Mouse (Mus musculus) urinary bladder, postnatal 25 days (tissue): ENCODE measurements at regions not wholly inside any gene's neighbourhood (a gene's known extent, or its start where the extent isn't known, plus 50 kb on each side); places are given as distances from the start of the nearest gene placed in this dataset.

Source experiments
- DNase-seq: peaks from one replicate; pipeline ENCODE4 v3.0.0; 2022; ENCODE audit warnings: low spot score

DNA sequence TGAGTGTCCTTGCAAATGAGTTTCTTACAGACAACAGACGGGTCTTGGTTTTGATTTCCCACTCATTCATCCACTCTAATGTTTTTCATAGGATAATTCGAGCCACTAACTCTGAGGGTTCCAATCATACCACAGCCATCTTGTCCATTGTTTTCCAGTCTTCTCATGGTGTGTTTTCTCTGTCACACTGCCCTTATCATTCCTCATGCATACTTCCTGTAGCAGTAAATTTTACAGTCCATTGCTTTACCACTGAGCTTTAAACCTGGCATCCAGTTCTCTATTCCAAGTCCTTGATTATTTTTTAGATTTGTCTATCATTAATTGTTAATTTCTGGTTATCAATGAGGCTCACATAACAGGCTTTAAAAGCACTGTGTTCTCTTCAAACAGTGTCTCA is 290.0 kb upstream of the Nrsn1 start:
- no peak for DNase-seq

DNA sequence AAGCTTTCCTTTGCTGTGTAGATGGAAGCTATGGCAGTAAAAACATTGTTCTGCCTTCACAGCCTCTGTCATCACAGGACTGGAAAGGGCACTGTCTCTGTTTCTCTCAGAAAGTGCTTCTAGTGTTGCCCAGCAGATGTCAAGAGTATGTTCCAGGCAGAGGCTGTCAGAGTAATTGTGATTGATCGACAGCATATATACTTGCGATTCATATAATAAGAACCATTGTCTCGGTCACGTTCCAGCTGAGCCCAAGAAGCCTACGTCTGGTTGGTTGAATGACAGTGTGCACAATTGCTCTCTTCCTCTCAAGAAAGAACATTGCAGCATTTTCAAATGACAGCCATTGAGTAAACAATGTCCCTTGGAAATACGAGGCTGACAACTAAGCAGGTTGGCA is 284.7 kb upstream of the Nrsn1 start:
- DNase-seq = no peak

DNA sequence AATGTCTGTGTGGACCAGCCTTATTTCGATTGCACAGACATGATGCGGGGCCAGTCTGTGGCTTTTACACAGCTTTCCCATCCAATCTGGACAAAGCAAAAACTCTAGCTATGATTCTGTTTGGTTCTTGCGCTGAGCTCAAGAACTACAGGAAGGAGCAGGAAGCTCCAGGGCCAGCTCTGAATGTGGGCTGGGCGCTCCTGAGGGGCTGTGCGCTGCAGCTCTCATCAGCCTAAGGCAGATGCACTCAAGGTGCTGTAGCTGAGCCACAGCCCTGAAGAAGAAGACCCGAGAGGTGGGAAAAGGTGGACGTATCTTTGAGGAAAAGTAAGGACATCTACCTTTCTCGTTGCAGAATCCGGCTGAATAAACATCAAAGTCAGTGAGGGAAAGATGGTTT is 278.2 kb upstream of the Nrsn1 start:
- DNase-seq = no peak

DNA sequence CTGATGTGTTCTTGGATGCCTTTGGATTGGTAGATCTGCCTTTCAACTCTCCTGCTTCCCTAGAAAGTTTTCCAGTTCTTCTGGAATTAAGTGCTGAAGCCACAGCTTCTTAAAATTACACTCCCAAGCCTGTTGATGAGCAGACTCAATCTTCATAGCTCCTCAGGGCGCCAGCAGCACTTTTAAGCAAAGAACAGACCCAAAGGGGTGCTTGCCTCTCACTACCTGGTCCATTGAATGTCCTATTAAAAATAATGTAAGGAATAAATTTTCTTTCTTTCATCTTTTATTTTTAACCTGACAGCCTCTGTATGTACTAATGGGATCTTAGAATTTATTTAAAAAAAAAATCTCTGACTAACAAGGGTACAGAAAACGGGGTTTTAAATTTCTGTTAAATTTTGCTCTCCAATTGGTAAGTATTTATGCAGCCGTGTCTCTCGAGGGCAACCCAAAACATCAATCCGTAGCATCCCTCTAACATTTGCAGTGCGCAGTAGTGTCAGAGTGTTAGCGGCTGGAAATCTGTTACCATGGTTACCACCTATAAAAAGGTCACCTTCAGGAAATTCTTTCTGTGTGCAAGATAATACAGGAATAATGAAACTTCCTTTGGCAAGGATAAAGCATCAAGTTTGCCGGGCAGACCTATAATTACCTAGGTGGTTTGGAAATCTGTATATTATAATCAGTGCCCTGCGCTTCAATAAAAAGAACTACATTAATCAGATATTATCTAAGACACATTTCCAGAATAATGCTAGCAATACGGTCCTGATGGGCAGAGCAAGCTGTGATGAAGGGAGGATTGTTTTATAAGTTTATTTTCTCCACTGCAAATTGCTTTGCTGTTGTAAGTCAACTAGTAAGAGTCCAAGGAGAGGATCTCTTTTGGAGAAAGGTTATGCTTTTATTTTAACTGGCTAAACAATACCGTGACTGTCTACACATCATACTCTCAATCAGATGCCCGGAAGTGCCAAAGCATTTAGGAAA is 277.1 kb upstream of the Nrsn1 start:
- DNase-seq = no peak

DNA sequence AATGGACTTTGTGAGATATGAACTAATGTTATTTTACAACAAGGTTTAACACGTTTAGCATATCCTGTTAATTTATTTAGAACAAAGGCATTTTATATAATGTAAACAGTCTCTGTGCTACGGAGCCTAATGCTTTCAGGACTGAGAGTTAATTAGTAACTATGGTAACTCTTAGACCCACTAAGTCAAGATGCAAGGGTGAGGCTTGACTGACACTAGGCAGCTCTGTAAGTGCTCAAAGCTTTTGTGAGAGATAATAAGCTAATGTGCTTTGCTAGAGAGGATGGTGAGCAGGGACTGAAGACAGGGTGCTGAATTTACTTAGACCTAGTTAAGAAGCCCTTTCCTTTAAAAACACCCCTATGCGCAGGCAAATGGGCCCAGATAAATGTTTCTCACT is 253.8 kb upstream of the Nrsn1 start:
- no peak for DNase-seq

DNA sequence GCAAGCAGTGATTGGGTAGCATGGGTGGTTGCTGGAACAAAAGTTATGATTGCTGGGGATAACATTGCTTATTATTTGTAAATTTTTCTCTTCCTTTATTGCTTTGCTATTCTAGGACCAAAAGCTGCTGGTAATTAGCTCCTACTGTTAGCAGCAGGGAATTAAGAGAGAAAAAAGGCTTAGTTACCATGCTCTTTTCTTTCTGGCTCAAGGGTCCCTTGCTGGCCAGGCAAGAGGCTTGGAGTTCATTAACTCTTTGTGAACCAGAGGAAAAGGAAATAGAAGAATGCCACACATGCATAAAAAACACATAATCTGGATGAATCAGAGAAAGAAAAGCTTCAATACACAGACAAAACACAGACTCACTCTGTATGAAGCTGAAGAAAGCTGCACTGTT is 237.1 kb upstream of the Nrsn1 start:
- DNase-seq = no peak

DNA sequence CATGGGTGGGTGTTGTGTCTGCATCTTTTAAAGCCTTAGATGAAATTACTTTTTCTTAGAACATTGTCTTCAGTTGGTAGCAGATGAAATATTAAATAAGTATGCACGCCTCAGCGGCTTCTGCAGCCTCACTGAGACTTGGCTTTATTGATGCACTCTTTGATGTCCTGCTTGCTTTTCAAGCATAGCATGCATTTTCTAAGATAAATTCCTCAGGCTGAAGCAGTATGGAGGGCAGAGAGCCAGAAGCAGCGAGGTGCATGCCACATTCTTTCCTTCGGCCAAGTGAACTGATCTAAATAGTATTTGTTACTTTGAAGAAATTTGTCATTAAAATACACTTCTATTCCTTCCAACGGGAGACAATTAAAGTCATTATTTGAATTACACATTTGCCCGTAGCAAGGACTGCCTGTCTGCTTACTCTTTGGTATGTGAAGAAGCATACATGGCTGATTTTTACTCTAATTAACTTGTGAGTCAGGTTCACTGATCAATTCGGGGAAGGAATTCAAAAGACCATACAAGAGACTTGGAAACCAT is 224.3 kb upstream of the Nrsn1 start:
- no peak for DNase-seq

DNA sequence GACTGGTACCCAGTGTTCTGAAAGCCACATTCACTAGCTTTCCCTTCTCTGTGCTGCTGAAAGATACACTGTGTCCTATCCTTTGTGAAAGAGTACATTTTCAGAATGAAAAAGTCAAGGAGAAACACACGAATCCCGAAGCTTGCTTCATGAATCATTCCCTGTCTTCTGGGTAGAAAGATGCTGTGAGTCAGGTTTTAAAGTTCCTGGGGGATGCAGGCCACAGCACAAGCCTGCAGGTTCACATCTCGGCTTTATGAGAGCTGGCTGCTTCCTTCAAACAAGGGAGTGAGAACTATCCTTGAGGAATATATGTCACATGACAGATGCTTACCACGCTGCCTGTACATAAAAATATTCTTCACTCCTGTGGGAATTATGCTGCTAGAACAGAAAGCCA is 219.7 kb upstream of the Nrsn1 start:
- DNase-seq = no peak

DNA sequence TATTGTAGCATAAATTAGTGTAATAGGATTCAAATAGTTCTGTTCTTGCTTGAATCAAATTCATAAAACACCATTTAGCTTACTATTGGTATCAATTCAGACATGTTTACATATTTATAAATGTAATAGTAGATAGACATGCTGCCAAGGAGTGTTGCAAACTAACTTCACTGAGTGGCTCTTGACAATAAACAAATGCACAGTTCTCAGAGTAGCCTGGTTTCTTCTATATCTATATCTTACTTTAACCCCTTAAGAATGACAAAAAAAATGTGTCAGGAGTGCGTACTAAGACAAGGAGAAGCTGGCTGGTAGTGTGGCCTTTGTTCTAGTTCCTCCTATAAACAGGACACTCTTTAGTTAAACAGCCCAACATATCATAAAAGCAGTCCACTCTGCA is 213.0 kb upstream of the Nrsn1 start:
- no peak for DNase-seq

DNA sequence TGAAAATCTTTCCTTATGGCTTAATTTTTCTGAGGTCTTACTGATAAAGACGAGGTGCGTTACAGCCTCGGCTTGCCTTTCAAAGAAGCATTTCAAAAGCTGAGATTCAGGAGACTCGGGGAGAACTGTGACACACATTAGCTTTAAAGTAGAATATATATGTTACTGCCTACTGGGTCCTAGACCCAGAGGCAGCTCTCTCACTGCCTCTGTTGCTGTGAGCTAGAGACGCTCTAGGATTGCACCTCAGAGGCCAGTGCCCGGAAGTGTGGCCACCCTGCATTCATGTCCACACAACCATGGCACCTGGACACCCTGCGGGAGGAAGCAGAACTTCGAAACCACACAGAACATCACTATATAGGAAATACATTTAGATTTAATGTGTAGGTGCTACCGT is 181.6 kb upstream of the Nrsn1 start:
- no peak for DNase-seq

DNA sequence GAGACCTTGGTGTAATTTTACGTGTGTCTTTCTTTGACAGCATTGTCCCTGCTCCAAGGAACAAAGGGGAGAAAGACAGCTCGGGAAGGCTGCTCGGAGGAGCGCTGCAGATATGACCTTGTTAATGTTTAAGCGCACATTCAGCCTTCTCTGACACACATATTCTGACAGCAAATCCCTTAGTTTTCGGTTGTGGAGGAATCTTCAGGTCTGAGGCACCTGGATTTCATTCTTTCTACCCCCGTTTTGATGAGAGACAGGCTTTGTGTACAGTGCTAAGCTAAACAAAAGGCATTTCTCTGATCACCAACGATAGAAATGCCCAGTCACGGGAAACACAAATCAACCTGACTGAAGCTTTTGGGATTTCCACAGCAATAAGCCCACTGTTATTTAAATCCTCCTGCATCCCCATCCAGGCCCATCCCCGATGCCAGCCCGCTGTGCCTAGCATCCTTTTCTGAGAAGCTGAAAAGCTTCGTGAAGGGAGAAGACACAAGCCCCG is 181.1 kb upstream of the Nrsn1 start:
- DNase-seq = no peak

DNA sequence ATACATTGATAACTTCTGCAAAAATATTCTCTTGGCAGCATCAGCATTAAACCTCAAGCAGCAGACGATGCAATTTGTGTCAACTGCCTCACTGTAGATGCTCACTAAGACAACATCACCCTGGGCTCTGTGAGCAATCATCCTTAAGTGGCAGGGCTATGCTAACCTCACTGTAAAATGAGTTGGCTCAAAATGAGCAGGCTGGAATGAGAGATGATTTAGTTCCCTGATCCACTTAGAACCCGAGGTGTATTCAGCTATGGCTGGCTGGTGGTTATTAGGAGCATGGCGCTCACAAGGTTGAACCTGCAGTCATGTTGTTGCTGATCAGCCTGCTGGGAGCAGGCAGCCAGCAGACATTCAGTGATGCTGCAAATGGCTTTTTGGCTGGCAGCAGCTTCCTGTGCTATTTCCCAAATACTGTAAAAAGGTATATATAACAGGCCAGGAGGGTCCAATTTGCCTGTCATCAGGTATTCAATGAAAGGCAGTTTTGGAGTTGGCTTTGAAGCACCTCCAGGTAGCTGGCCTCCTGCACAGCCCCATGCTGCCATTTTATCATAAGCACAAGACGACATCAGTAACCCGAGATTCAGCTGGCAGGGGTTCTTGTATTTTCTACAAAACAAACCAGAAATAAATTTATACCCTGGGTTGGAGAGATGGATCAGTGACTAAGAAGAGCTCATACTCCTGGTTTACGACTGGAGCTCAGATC is 159.6 kb upstream of the Nrsn1 start:
- no peak for DNase-seq

DNA sequence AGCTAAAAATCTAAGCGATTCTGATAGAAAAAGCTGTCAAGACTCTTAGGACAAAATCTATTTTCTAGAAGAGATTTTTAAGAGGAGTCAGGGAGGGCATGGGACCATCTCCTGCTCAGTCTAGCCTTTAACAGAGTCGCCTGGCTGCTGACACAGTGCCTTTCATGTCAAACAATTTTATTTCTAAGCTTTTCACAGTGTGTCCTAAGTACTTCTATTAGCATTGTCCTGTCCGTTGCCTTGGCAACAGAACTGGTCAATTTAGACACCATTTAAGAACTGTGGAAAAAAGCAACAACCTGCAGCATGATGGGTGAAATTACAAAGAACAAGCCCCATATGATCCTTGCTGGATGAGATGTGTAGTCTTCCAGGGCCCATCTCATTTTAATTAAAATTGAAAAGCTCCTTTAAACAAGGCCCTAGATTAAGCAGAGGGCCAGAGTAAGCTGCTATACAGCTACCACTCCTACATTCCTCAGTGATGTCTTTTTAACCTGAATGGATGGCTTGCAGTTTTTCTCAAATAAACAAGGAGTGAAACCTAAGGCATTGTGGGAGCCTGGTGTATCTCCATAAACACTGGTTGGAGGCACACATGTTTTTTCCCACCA is 133.0 kb upstream of the Nrsn1 start:
- no peak for DNase-seq

DNA sequence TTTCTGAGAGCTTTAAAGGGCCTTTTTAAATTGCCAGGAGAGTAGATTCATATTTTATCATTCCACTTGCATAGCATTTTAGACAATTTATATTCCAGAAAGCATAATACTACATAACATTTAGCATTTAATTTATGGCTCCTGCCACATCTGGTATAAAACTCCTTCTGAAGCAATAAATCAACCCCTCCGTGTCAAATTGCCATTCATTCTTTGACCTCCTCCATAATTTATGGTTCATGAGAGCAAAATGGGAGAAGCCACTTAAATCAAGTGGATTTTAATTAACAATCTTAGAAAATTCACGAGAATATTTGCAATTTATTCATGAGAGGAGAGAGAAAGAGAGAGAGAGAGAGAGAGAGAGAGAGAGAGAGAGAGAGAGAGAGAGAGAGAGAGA is 132.4 kb upstream of the Nrsn1 start:
- DNase-seq = no peak

DNA sequence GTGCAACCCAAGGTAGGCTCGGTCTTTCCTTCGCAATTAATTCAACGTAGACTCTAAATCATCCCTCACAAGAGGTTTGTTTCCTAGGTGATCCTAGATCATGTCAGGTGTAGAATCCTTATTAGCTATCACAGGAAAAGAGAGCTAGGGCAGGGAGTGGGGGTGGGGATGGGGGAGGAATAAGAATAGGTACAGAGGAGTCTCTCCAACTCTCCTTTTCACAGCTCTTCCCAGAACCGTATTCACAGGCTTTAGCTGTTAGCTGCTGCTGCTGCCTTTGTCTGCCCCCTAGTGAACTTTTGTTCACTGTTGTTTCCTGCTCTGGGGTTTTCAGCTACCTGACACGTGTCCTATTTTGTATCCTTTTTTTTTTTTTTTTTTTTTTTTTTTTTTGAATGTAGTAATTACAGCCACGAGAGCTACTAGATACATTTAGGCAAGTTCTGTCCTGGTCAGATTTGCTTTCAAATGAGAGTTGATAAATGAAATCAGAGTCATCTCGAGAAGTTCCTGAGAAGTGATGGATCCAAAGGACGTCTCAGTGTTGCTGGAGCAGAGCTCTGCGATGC is 131.7 kb upstream of the Nrsn1 start:
- DNase-seq = no peak

DNA sequence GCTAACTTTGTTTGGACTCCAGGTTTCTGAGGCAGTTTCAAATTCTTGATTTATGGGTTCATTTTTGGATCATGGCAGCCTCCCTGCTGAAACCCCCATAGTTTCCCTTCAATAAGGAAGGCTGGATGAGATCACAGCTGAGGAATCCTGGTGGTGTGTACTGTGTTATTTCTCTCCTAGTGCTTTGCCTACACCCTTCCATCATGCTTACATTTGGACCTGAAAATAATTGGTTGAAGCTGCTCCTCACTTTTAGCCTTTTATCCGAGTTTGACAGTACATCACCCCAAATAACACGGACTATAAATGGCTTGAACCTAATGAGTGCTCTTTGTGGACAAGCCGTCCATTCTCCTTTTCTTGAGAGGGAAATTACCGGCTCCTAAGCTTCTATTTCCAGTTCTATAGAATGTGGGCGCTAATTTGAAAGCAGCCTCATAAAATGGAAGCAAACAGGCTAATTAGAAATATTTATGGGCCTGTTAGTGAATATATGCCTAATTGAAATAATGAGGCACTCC is 122.5 kb upstream of the Nrsn1 start:
- no peak for DNase-seq

DNA sequence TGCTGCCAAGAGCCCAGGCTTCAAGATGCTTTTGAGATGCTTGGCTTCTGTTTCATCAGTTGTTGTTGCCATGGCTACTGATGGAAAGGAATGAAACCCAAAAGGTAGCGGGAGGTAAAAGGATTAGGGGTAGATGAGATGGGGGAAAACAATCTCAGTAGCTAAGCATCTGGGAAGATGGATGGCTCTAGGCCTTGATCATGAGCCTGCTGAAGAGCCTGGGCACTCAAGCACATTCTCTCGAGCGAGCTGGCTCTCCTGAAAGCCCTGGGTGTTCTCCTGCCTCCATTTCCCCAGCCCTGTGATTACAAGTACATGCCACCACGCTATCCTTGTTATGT is 92.3 kb upstream of the Nrsn1 start:
- DNase-seq = no peak

DNA sequence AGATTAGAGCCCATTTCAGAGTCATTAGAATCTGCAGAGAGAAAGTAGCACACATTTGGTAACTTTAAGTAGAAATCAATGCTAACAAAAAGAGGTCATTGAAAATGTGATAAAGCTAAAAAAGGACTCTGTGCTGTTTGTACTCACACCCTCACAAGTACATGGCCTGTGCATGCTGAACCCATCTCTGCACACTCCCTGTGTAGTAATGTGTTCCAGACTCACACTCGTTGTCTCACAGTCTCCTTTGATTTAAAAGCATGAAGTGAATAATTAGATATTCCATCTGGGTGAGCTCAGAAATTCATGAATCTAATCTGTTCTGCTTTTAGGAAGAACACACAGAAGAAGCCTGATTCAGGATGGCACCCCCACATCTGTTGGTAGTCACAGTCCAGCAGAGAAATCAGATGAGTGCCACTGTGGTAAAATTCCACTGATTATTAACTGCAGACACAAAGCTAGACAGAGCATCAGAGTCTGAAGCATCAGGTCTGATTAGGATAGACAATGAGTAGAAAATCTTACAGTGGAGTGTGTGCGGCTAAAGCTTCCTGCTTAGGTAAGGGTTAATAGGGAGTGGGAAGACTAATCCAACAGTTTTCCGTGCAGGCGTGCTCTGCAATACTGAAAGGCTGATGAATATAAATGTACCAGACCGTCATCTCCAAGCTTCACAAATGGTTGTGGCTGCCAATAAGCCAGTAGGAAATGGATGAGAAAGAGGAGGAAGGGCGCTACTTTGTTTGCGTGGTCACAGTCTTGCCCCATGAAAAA is 91.7 kb upstream of the Nrsn1 start:
- DNase-seq = no peak

DNA sequence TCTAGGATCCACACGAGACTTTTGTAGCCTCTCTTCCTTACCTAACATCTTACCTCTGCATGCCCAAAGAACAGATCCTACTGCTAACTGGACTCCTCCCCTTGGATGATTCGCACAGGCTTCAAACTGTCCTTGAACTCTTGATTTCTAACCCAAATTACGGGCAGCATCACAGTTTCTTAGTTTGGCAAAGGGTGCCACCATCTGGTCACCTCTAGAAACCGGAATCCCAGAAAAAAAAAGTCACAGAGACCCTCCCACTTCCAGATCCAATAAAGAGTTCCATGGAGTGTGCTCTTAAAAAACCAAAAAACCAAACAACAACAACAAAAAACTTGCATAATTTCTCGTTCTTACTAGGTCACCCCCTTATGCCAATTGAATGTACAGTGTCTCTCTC is 77.3 kb upstream of the Nrsn1 start:
- no peak for DNase-seq

DNA sequence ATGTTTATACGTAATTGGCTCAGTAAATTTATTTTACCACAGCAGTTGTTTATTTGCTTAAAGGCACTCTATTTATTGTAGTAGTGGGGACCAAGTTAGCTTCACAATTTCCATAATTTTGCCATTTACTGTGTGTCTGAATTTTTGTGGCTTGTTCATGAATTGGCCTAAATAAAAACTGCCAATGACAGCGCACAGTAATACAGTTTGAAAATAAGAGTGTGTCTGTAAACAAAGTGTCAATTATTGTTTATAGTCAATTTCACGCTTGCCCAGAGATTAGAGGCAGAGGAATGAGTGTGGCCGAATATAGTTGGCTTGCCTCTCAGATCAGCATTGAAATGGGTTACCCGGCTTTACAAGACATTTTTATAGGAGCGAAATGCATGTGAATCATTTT is 73.0 kb upstream of the Nrsn1 start:
- DNase-seq = no peak

DNA sequence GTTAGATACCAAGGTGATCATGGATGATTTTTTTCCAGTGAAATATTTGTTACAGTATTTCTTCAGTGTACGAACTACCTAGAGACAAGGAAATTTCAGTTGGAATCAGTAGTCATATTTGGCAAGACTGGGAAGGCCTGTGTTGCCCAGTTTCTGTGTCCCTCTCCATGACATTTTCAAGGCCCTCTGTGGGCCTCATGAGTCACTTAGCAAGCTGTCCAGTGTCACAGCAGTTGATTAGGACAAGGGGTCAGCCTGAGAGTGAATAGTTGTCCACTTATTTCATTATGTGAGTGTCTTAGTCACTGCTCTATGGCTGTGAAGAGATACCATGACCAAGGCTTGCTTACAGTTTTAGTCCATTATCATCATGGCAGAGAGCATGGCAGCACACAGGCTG is 71.5 kb upstream of the Nrsn1 start:
- no peak for DNase-seq
